Mouse (Mus musculus) embryonic stem cell, embryonic (primary cell): ENCODE results near the gene Crb1.

Experiments used
- CTCF ChIA-PET, 4 experiments: fragments of 300-600 bp in 2 of 4; fragments of 350-600 bp in 2 of 4; sonication (Branson Sonifier 250); formaldehyde crosslinking; loops; one replicate each; lab custom pipeline; 2022; ENCODE audit warnings: inconsistent platforms in 2 of 4; lab: Charles Lee
- POLR2A ChIA-PET, 4 experiments: fragments of 300-600 bp in 2 of 4; fragments of 350-600 bp in 2 of 4; sonication (Branson Sonifier 250); formaldehyde crosslinking; loops; one replicate each; lab custom pipeline; 2022; ENCODE audit warnings: antibody characterized with exemption in 4 of 4, inconsistent platforms in 1 of 4; lab: Charles Lee

Gene Crb1

GRCm38 (mm10) chr1:139376638-139377286 is at the start of gene Crb1:
Crb1 (minus strand) TSS chr1:139377100.
- ChIA-PET CTCF (no interaction called here), POLR2A (no interaction called here)

GRCm38 (mm10) chr1:139425006-139425405 is 48.1 kb upstream of the Crb1 start:
- POLR2A ChIA-PET: interaction anchor here in 2 of 4 experiments (0.6 to 0.9 kb wide), 2 partner anchors 30 to 66 kb away, joined by 3 to 4 read pairs; partner anchors contain the start of gene Aspm (in 1 of the 2)
- CTCF ChIA-PET: no interaction called here

DNA sequence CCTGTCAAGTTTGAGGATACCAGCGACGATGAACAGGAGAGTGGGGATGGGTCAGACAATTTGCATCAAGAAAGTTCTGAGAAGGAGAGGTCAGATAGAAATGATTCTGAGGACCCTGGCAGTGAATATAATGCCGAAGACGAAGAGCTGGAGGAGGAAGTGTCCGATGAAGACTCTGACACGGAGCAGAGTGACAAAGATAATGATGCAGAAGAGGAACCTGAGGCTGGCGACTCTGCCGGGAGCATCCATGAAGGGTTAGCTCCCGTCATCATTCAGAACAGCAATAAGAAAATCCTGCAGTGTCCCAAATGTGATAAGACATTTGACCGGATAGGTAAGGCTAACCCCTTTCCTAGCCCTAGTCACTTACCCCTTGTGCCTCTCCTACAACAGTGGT is 47.0 kb upstream of the Crb1 start:
- ChIA-PET POLR2A (interaction anchor here in 2 of 4 experiments (0.6 to 3.6 kb wide), 7 partner anchors 11 to 1845 kb away, joined by 3 to 34 read pairs (median 8); partner anchors contain the start of gene Aspm (in 2 of the 2)), CTCF (no interaction called here)

- ChIA-PET CTCF (interaction anchor here in 1 of 4 experiments (2.0 kb wide), 1 partner anchor 10 kb away, joined by 11 read pairs; no protein-coding TSS in a partner anchor), POLR2A (interaction anchor here (0.9 to 3.6 kb wide), 14 partner anchors 10 to 73 kb away, joined by 3 to 34 read pairs (median 6); partner anchors contain the start of gene Aspm (in 3 of the 4))
Measured at GRCm38 (mm10) chr1:139422941-139423340, 46.0 kb upstream of the Crb1 start.

- POLR2A ChIA-PET: interaction anchor here (0.9 to 3.6 kb wide), 15 partner anchors 9 to 73 kb away, joined by 3 to 34 read pairs (median 5); partner anchors contain the start of gene Aspm (in 3 of the 4)
- CTCF ChIA-PET: interaction anchor here in 3 of 4 experiments (0.6 to 2.0 kb wide), 4 partner anchors 9 to 58 kb away, joined by 3 to 11 read pairs (median 6); partner anchors contain the start of gene Aspm (in 1 of the 3)
Measured at GRCm38 (mm10) chr1:139421875-139422791, 45.2 kb upstream of the Crb1 start, which contains the start of gene Zbtb41. Zbtb41 (plus strand) TSS chr1:139422288.

DNA sequence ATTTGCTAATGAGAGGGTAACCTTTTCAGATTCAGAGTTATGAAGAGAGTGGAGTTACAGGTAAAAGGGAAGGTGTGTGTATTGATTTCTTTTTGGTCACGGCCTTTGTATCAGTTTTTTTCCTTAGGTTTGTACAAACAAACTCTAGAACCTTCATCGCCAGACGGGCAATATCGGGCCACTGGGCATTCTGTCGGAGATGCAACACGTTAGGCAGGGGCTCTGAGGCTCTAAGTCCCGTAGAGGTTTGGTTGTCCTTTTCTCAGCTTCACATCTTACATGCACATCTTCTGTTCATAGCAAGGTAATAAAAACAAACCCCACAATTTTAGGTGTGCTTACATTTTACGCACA is 44.6 kb upstream of the Crb1 start:
- POLR2A ChIA-PET: interaction anchor here in 3 of 4 experiments (0.8 to 3.6 kb wide), 11 partner anchors 8 to 74 kb away, joined by 3 to 34 read pairs (median 7); partner anchors contain the start of gene Aspm (in 2 of the 3)
- CTCF ChIA-PET: interaction anchor here in 1 of 4 experiments (0.6 kb wide), 1 partner anchor 990 kb away, joined by 5 read pairs; no protein-coding TSS in a partner anchor

- CTCF ChIA-PET: interaction anchor here in 1 of 4 experiments (2.3 kb wide), 1 partner anchor 9 kb away, joined by 11 read pairs; the partner anchor contains the start of gene Zbtb41
- POLR2A ChIA-PET: interaction anchor here in 2 of 4 experiments (0.7 to 1.6 kb wide), 5 partner anchors 8 to 41 kb away, joined by 3 to 8 read pairs (median 5); partner anchors contain the start of genes Zbtb41 (in 2 of the 2) and Aspm (in 1 of the 2)
Measured at GRCm38 (mm10) chr1:139413465-139413864, 36.6 kb upstream of the Crb1 start.

DNA sequence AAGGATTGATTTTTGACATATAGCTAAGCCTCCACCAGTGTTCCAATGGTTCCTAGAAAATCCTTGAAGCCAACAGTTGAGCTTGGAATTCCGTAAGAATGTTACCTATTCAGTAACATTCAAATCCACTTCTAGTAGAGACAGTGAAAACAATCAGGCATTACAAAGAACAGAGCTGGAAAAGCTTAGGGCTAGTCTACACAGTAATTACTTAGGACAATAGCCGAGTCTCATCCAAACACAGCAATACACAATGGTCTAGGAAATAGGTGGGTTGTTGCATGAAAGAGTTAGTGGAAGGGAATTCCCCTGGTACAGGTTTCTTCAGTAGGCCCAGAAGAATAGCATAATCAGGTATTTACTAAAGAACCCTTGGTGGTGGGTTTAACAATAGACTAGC is 35.5 kb upstream of the Crb1 start:
- ChIA-PET CTCF (interaction anchor here in 2 of 4 experiments (1.2 to 2.3 kb wide), 2 partner anchors 10 kb away, joined by 8 to 11 read pairs; partner anchors contain the start of gene Zbtb41 (in 2 of the 2)), POLR2A (interaction anchor here in 3 of 4 experiments (0.8 to 2.2 kb wide), 6 partner anchors 9 to 376 kb away, joined by 3 to 12 read pairs (median 5); partner anchors contain the start of genes Aspm (in 2 of the 3) and Zbtb41 (in 1 of the 3))

DNA sequence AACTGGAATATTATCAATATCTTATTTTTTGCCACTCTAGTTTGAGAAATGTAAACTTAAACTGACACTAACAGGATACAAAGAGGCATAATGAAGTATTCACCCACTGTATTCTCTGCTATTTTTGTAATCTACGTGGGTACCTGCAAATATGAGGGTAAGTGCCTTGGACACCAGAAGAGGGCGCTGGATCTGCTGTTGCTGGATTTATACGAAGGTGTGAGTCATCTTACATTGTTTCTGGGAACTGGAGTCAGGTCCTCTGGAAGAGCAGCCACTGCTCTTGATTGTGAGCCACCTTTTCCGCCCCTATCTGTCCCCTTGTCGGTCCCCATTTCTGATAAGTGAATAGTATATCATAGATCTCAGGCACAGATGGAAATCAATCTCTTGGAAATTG is 30.8 kb upstream of the Crb1 start:
- CTCF ChIA-PET: no interaction called here
- POLR2A ChIA-PET: no interaction called here

DNA sequence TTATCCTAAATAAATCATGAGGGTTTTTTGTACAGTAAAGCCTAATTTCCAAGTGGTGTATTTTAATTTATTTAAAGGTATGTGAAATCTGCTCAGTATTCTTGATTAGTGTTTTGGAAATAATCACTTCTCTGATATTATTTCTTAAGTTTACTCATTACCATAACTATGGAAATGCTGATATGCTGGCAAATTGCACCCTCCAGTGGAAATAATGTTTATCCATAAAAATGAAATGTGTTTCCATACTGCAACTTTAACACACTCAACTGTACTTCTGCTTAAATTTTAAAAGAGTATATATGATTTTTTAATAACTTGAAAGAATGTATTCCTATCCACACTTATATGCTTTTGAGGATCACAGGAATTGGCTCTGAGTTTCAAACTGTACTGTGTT is 28.9 kb upstream of the Crb1 start:
- CTCF ChIA-PET: no interaction called here
- POLR2A ChIA-PET: no interaction called here

DNA sequence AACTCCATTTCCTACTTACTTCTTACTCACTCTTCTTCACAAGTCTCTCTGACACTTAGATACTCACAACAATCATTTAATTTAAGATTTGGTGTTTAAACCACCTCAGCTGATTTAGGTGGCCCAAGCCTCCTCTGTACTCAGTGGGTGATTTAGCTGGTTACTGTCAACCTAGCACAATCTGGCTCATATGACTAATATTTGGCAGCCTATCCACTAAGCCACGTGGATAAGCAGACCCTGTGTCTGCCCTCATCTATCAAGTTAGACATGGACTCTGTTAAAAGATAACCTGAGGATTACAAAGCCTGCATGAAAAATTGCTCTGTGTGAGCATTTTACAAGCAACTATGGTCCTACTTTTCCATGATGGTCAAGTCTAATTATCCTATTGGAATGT is 19.7 kb upstream of the Crb1 start:
- ChIA-PET POLR2A (no interaction called here), CTCF (interaction anchor here in 1 of 4 experiments (0.7 to 1.1 kb wide), 2 partner anchors 13 to 18 kb away, joined by 3 read pairs; no protein-coding TSS in a partner anchor)

DNA sequence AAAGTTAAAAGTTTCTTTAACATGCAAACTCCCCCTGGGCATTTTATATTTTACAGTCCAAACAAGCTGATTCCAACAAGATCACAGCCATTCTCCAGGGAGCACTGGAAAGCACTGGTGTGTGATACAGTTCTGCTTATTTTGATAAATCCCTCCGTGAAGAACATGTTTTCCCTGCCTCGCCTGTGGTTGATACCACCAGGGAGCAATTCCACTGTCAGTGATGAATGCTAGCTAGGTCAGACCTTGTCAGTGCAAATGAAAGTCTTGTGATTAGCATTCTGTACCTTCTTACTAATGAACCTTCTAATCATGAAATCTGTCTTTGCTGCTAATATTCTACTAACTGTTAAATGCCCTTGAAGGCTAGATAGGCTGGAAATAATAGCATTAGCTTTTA is 14.8 kb upstream of the Crb1 start:
- ChIA-PET CTCF (no interaction called here), POLR2A (no interaction called here)

GRCm38 (mm10) chr1:139379621-139379984 is 2.7 kb upstream of the Crb1 start:
- ChIA-PET POLR2A (no interaction called here), CTCF (interaction anchor here in 3 of 4 experiments (0.6 to 1.3 kb wide), 6 partner anchors 11 to 976 kb away, joined by 3 to 6 read pairs (median 4); no protein-coding TSS in a partner anchor)

DNA sequence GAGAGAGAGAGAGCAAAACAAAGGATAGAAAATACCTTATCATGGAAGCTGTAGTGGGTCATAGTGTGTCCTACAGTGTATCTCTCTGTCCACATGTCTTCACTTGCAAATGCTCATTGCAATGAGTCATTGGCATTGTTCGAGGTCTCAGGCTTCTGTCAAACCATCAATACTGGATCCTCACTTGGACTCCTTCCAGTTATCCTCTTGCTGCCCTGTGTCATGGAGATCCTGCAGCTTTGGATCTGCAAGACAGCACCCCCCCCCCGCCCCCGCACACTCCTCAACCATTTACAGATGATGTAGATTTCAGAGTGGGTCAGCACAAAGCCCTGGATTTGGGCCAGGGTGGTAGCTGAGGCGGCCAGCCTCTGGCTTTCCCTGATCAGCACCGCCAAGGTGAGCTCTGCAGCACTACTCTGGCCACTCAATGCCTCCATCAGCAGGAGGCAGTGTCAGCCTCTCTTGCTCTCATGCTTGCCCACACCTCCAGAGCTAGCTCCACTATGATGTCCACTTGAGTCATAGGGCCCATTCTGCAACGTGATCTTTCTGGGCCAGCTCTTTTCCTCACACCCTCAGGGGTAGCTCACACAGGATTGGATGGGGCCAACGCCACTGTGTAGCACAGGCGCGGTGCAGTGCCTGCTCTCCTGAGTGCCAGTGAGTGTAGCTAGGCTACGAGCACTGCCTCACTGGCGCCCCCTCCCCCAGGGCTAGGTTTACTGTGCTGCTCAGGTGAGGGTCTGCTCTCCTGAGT is 2.1 kb upstream of the Crb1 start:
- POLR2A ChIA-PET: interaction anchor here in 2 of 4 experiments (0.6 to 1.1 kb wide), 2 partner anchors 116 to 416 kb away, joined by 3 to 9 read pairs; partner anchors contain the start of gene Dennd1b (in 1 of the 2)
- CTCF ChIA-PET: interaction anchor here (0.5 to 1.3 kb wide), 8 partner anchors 11 to 975 kb away, joined by 3 to 8 read pairs (median 4); no protein-coding TSS in a partner anchor

DNA sequence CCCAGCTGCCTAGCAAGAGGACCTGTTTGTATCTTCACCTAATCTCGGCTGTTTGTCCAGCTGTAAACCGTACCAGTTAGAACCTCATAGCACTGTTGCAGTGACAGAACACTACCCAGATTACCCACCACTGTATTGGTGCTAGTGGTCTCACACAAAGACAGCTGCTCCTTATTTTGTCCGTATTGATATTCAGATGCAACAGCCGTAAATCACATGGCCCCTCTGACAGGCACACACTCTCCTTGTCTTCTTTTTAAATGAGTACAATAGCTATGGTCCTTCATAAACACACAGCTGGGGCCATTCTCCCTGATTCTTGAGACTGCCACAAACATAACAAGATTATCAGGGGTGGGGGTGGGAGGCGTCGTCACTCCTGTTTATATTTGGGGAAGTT is 1.0 kb downstream of the Crb1 start:
- ChIA-PET POLR2A (interaction anchor here in 1 of 4 experiments (0.7 kb wide), 1 partner anchor 19 kb away, joined by 4 read pairs; no protein-coding TSS in a partner anchor), CTCF (no interaction called here)

- ChIA-PET CTCF (no interaction called here), POLR2A (no interaction called here)
Measured at GRCm38 (mm10) chr1:139371341-139371740, 5.6 kb downstream of the Crb1 start.

GRCm38 (mm10) chr1:139348566-139348965 is 28.3 kb downstream of the Crb1 start:
- POLR2A ChIA-PET: no interaction called here

More at GRCm38 (mm10) chr1:139348566-139348965, 28.3 kb downstream of the Crb1 start:
- CTCF ChIA-PET: no interaction called here
